In the genomic region with DNA sequence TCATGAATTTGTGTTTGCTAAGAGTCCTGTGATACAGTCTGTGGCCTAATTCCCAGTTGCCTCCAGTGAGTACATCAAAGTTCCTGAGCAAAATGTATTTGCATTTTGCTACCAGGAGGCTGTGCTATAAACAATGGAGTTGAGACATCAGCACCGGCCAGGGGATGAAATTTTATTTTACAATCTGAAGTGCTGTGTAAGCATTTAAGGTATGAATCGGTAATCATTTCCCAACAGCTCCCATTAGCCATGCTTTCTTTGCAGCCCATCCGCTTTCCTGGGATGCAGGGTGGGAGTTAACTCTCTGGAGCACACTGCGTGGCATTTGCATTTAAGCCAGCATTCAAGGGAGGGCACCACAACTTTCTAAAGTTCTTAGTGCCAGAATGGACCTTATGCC, we compare ENCODE assay signal across 13 mouse cellular contexts. TPM values are rescaled to one million over a fixed set of nuclear protein-coding genes. Genes with fewer than 3 reads are reported as not detected.
DNase-seq lines count a peak whose midpoint lies in the region; ATAC-seq and TF ChIP-seq lines count a peak whose summit lies in the region.
"Had no signal": no experiment of that assay in that cellular context is flagged by ENCODE, and none has a peak within 500 bp of the region (broad histone marks: within the 10 kb centered on the region; RNA-seq: fewer than 3 reads in every experiment).

No protein-coding gene starts in this region.

- H3K4me1 ChIP-seq in hindbrain, embryonic 14.5 days (replicated peaks; ENCODE audit: control insufficient read depth, insufficient read depth, low read length): peaks cover 37% of the 10 kb centered on the region
- H3K4me1 ChIP-seq in neural tube, embryonic 15.5 days: peaks cover 51% of the 10 kb centered on the region
- peaks cover 34% of the 10 kb centered on the region for H3K4me1 ChIP-seq in heart, embryonic 11.5 days (ENCODE audit: control insufficient read depth, insufficient read depth, low read length)

- no peak overlapping the region for H3K27ac ChIP-seq in layer of hippocampus, adult 2 months
- H3K27ac ChIP-seq in hindbrain, embryonic 14.5 days: peak overlapping the region; percentile 38
- H3K27ac ChIP-seq in neural tube, embryonic 15.5 days (replicated peaks): 0 out of 2 replicates have a peak overlapping the region, but pooled peaks have one; percentile 56
- no peak overlapping the region for H3K27ac ChIP-seq in heart, embryonic 11.5 days (ENCODE audit: low read depth, low read length)

- no peak overlapping the region for H3K4me3 ChIP-seq in layer of hippocampus, adult 2 months
- no peak overlapping the region for H3K4me3 ChIP-seq in hindbrain, embryonic 14.5 days (replicated peaks; ENCODE audit: low read length)
- H3K4me3 ChIP-seq in neural tube, embryonic 15.5 days (replicated peaks): no peak overlapping the region
- H3K4me3 ChIP-seq in heart, embryonic 11.5 days (ENCODE audit: low read depth, low read length): no peak overlapping the region

- ATAC-seq in hindbrain, embryonic 14.5 days (ENCODE audit: low FRiP score): no peak
- no peak for ATAC-seq in neural tube, embryonic 15.5 days (ENCODE audit: low FRiP score)
- no peak for ATAC-seq in heart, embryonic 11.5 days (replicated peaks; ENCODE audit: insufficient number of reproducible peaks, low FRiP score, low TSS enrichment)
- ATAC-seq: inflammation-experienced regulatory T-cells, adult 6 months had no signal

- DNase-seq in layer of hippocampus, adult 2 months (ENCODE audit: low spot score in 2 of 2): no peak
- DNase-seq in layer of hippocampus, adult 9-10 months (ENCODE audit: low spot score): no peak
- DNase-seq in embryo, embryonic 10 days (ENCODE audit: low spot score): peak; percentile 55
- DNase-seq in hindbrain, embryonic 14.5 days (ENCODE audit: low spot score): no peak
- no peak for DNase-seq in spleen, adult 12 weeks (ENCODE audit: low spot score)
- DNase-seq: cerebellum, adult 9-10 months; heart, adult 11 months; right cerebral cortex, adult 18-20 months had no signal

- H3K36me3 ChIP-seq in hindbrain, embryonic 14.5 days (replicated peaks; ENCODE audit: control insufficient read depth, insufficient read depth): 0 out of 2 replicates have a peak, but pooled peaks cover 3% of the 10 kb centered on the region
- peaks cover 5% of the 10 kb centered on the region; the same call in 1 of the 2 replicates for H3K36me3 ChIP-seq in neural tube, embryonic 15.5 days
- 0 out of 2 replicates have a peak, but pooled peaks cover 3% of the 10 kb centered on the region for H3K36me3 ChIP-seq in heart, embryonic 11.5 days (ENCODE audit: control insufficient read depth, insufficient read depth, low read length)

- H3K9me3 ChIP-seq in hindbrain, embryonic 14.5 days (ENCODE audit: control insufficient read depth, low read length): no peaks in the 10 kb centered on the region
- H3K9me3 ChIP-seq in neural tube, embryonic 15.5 days (replicated peaks): no peaks in the 10 kb centered on the region
- H3K9me3 ChIP-seq in heart, embryonic 11.5 days (replicated peaks; ENCODE audit: control insufficient read depth, low read length): no peaks in the 10 kb centered on the region

- no peak overlapping the region for H3K9ac ChIP-seq in hindbrain, embryonic 14.5 days
- no peak overlapping the region for H3K9ac ChIP-seq in neural tube, embryonic 15.5 days (replicated peaks)
- no peak overlapping the region for H3K9ac ChIP-seq in heart, embryonic 11.5 days (ENCODE audit: low read depth, low read length)

- no peak overlapping the region for H3K4me2 ChIP-seq in hindbrain, embryonic 14.5 days (replicated peaks)
- H3K4me2 ChIP-seq in neural tube, embryonic 15.5 days: no peak overlapping the region
- H3K4me2 ChIP-seq in heart, embryonic 11.5 days: no peak overlapping the region
- H3K4me2 ChIP-seq: liver, embryonic 11.5 days had no signal

- peak; percentile 66 for TF ChIP-seq CTCF in layer of hippocampus, adult 2 months (conservative IDR thresholded peaks at IDR 0.05)

- H3K27me3 ChIP-seq in hindbrain, embryonic 14.5 days (ENCODE audit: control insufficient read depth, insufficient read depth, low read length): no peaks in the 10 kb centered on the region
- H3K27me3 ChIP-seq in neural tube, embryonic 15.5 days (replicated peaks): no peaks in the 10 kb centered on the region
- H3K27me3 ChIP-seq in heart, embryonic 11.5 days (ENCODE audit: control insufficient read depth, insufficient read depth, low read length): no peaks in the 10 kb centered on the region

- WGBS in hindbrain, embryonic 14.5 days: 15% methylated on average over 4 of the region's 4 CpGs
- WGBS in neural tube, embryonic 15.5 days: 18% methylated on average over 4 of the region's 4 CpGs
- 66% methylated on average over 4 of the region's 4 CpGs for WGBS in heart, embryonic 11.5 days (ENCODE audit: insufficient replicate concordance)

RNA-seq across cellular contexts. Expression of a gene that starts 45.7 kb away (rescaled TPM):
- 10 to 100 TPM; 10.7 to 12.1 TPM for total RNA-seq in layer of hippocampus, adult 2 months (2021)
- polyA plus RNA-seq in hindbrain, embryonic 14.5 days (2014; fragmentation: Nextera tagmentation; extraction: Ambion mirVana): 23.0 and 25.1 TPM in 2 replicates
- polyA plus RNA-seq in neural tube, embryonic 15.5 days (2015; fragmentation: Nextera tagmentation; extraction: Ambion mirVana): 15.9 and 16.6 TPM in 2 replicates
- not detected in 2 replicates for polyA plus RNA-seq in heart, embryonic 11.5 days (2014; fragmentation: Nextera tagmentation; extraction: Ambion mirVana)
- total RNA-seq: megakaryocyte-erythroid progenitor cell, adult 5-6 weeks had no signal
- polyA plus RNA-seq: liver, embryonic 11.5 days had no signal

Comparison
In these comparisons a context has a peak if more than half of its experiments do, and no peak if none do; other contexts are left out.
1. H3K27ac ChIP-seq: peak in hindbrain, embryonic 14.5 days (single experiment) and neural tube, embryonic 15.5 days (single experiment); none in layer of hippocampus, adult 2 months (single experiment) and heart, embryonic 11.5 days (single experiment).
2. RNA of a gene that starts 45.7 kb away (polyA plus RNA-seq): 23.0 to 25.1 TPM in hindbrain, embryonic 14.5 days and 15.9 to 16.6 TPM in neural tube, embryonic 15.5 days; not detected in heart, embryonic 11.5 days; every median in the first group is over 10 times any median in the second.